Mouse (Mus musculus): Measurements from ENCODE around the gene Ugt1a8.

- TF ChIP-seq GATA1 (IDR thresholded peaks at IDR 0.05; ENCODE audit: borderline replicate concordance, low read length) (no peak), FLI1 (IDR thresholded peaks at IDR 0.05; ENCODE audit: low read length) (no peak)
Measured at GRCm38 (mm10) chr1:88074471-88074870, 13.1 kb upstream of the Ugt1a8 start.
